Mouse (Mus musculus) central nervous system, embryonic 14 days (tissue): ENCODE data around the gene Zdhhc1. TPM values are rescaled to one million over a fixed set of nuclear protein-coding genes. Genes with fewer than 3 reads are reported as not detected.

Experiments
- polyA plus RNA-seq: library from polyadenylated mRNA; depleted of rRNA; stranded (reverse); fragments of >200 nt; gene quantifications from 2 replicates; pipeline ENCODE4 v1.2.3, GENCODE M21; 2012; rRNA removed

The Zdhhc1 gene
- 40.0 and 48.8 TPM in 2 replicates for polyA plus RNA-seq

GRCm38 (mm10) chr8:105496439-105497180 is at the start of gene Zdhhc1:
Gene Zdhhc1 (minus strand): TSS chr8:105496902.

DNA sequence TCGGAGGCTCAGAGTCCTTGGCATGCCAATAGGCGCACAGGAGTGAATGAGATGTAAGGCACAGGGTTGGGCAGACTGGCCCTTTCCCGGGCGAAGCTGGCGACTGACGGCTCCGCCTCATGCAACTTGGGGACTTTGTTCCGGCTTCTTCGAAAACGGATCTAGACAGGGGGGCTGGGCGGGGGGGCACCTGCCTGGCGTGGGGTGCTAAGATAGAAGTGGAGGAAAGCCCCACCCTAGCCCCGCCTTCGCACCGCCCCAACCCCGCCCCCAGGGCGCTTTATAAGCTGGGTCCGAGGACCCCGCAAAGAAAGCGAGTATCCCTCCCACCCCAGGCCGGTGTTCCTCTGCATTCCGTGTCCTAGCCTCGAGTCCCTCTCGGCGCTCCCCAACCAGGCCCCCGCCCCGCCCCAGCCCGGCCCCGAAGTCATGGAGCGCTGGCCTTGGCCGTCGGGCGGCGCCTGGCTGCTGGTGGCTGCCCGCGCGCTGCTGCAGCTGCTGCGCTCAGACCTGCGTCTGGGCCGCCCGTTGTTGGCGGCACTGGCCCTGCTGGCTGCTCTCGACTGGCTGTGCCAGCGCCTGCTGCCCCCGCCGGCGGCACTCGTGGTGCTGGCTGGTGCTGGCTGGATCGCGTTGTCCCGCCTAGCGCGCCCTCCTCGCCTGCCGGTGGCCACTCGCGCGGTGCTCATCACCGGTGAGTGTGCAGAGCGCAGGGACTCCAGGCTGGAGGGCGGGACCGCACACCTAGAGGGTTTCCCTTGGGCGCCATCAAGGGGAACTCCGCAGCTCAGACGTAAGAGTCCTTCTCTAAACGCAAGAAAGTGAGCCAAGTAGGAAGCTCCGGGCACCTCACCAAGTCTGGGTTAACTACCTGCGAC is 22.0 kb upstream of the Zdhhc1 start, which contains the start of gene Hsd11b2:
Gene Hsd11b2, plus strand, starts transcription at position 320 of the 878 bp plus-strand sequence.

GRCm38 (mm10) chr8:105471314-105472015 is 25.2 kb downstream of the Zdhhc1 start, which contains the start of gene Tppp3:
Gene Tppp3 (minus strand): TSS chr8:105471526.

Other genes with a start within 250 kb of the Zdhhc1 start
- gene B3gnt9, start 241.7 kb downstream of the Zdhhc1 start, polyA plus RNA-seq: 6.7 and 13.8 TPM in 2 replicates
- 8.9 and 10.0 TPM in 2 replicates for gene Tradd, start 232.3 kb downstream of the Zdhhc1 start, polyA plus RNA-seq
- gene Fbxl8, start 232.3 kb downstream of the Zdhhc1 start, polyA plus RNA-seq: 0.97 and 1.5 TPM in 2 replicates
- 0.53 and 0.60 TPM in 2 replicates for gene Hsf4, start 227.1 kb downstream of the Zdhhc1 start, polyA plus RNA-seq
- gene Nol3, start 220.8 kb downstream of the Zdhhc1 start, polyA plus RNA-seq: 1.5 and 2.1 TPM in 2 replicates
- 154 and 165 TPM in 2 replicates for gene 4931428F04Rik, start 207.0 kb downstream of the Zdhhc1 start, polyA plus RNA-seq
- gene Exoc3l, start 200.8 kb downstream of the Zdhhc1 start, polyA plus RNA-seq: 12.5 and 15.1 TPM in 2 replicates
- 105 and 107 TPM in 2 replicates for gene E2f4, start 199.2 kb downstream of the Zdhhc1 start, polyA plus RNA-seq
- gene Elmo3, start 191.3 kb downstream of the Zdhhc1 start, polyA plus RNA-seq: 2.2 and 3.3 TPM in 2 replicates
- 1.9 and 2.4 TPM in 2 replicates for gene Lrrc29, start 170.6 kb downstream of the Zdhhc1 start, polyA plus RNA-seq
- gene Tmem208, start 170.5 kb downstream of the Zdhhc1 start, polyA plus RNA-seq: 123 and 125 TPM in 2 replicates
- 7.1 and 11.0 TPM in 2 replicates for gene Fhod1, start 148.9 kb downstream of the Zdhhc1 start, polyA plus RNA-seq
- gene Slc9a5, start 148.1 kb downstream of the Zdhhc1 start, polyA plus RNA-seq: 40.7 and 42.5 TPM in 2 replicates
- 9.4 and 10.1 TPM in 2 replicates for gene Plekhg4, start 123.6 kb downstream of the Zdhhc1 start, polyA plus RNA-seq
- 0.04 and 0.05 TPM in 2 replicates for gene Kctd19, start 83.4 kb downstream of the Zdhhc1 start, polyA plus RNA-seq
- 1.4 and 1.6 TPM in 2 replicates for gene Lrrc36, start 83.3 kb downstream of the Zdhhc1 start, polyA plus RNA-seq
- gene Tppp3, start 25.4 kb downstream of the Zdhhc1 start, polyA plus RNA-seq: 75.6 and 110 TPM in 2 replicates
- gene Hsd11b2, start 21.9 kb upstream of the Zdhhc1 start, polyA plus RNA-seq: 5.6 and 7.0 TPM in 2 replicates
- 195 and 196 TPM in 2 replicates for gene Atp6v0d1, start 69.1 kb upstream of the Zdhhc1 start, polyA plus RNA-seq
- 26.2 and 29.3 TPM in 2 replicates for gene Ripor1, start 108.4 kb upstream of the Zdhhc1 start, polyA plus RNA-seq
- gene Ctcf, start 139.7 kb upstream of the Zdhhc1 start, polyA plus RNA-seq: 52.0 and 56.2 TPM in 2 replicates
- gene Agrp, start 140.5 kb upstream of the Zdhhc1 start, polyA plus RNA-seq: 0.29 and 0.39 TPM in 2 replicates
- gene Carmil2, start 189.4 kb upstream of the Zdhhc1 start, polyA plus RNA-seq: 14.9 and 17.0 TPM in 2 replicates
- 63.0 and 63.9 TPM in 2 replicates for gene Acd, start 204.2 kb upstream of the Zdhhc1 start, polyA plus RNA-seq
- 39.2 and 42.0 TPM in 2 replicates for gene Pard6a, start 204.2 kb upstream of the Zdhhc1 start, polyA plus RNA-seq
- 0.07 and 0.14 TPM in 2 replicates for gene 4933405L10Rik, start 210.8 kb upstream of the Zdhhc1 start, polyA plus RNA-seq
- gene Enkd1, start 211.3 kb upstream of the Zdhhc1 start, polyA plus RNA-seq: 30.9 and 31.2 TPM in 2 replicates